Mouse (Mus musculus) cerebellum, adult 2 months (tissue): ENCODE data around the gene Trim54.

Experiments
- CTCF ChIP-seq: fragments of 200-500 bp; IDR thresholded peaks from 2 replicates; pipeline ENCODE4 v1.5.1; 2011; ENCODE audit warnings: low read depth, mild to moderate bottlenecking, control low read depth, low read length, moderate library complexity, borderline replicate concordance; ENCODE audit not compliant: insufficient read depth
- POLR2A ChIP-seq: fragments of 200-500 bp; IDR thresholded peaks from 2 replicates; pipeline ENCODE4 v1.6.1; 2011; ENCODE audit warnings: low read length, control low read depth, borderline replicate concordance; ENCODE audit not compliant: insufficient read depth

DNA sequence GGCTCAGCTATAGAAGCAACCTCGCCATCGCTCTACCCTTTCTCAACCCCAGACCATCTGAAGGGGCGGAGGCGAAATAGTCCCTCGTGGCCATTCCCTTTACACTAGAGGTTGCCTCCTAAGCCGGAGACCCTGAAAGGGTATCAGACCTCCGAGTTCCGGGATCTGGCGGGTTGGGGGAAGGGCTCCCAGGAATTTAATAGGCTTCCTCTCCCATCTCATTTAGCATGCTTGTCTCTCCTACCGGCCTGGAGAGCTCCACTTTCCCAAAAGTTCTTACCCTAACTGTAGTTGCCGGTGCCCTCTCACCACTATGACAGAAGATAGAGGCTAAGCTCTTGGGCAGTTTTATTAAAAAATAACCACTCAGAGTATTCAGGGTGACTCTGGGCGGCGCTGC is 21.1 kb downstream of the Trim54 start:
- TF ChIP-seq CTCF (no peak), POLR2A (no peak)
